In the genomic region with DNA sequence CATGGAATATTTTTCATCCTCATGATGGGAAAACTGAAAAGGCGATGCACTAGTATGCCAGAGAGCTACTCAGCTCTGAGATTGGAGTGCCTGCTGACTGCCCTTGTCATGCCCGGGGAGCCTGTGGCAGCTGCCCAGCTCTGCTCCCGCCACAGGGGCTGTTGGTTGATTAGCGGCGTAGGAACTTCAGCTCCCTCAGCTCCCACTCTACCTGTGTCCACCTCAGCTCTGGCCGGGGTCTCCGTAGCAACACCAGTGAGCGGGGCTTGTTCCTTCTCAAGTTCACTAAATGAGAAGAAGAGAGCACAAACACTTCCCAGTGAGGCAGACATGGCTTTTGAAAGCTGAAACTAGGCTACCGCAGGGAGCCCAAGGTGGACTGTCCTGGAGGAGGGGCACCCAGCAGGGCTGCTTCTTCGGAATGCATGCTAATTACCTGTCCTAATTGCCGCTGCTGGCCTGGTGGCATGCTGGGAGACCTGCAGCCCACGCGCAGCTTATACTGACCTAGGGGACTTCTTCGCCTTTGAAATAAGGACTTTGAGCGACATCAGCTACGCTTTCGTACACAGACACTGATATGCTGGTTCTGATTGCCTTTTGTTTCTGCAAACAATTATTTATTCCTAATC, we compare ENCODE assay signal across 8 mouse cellular contexts.
DNase-seq lines count a peak whose midpoint lies in the region; ATAC-seq and TF ChIP-seq lines count a peak whose summit lies in the region.

No protein-coding gene starts in this region.

- no peak overlapping the region for H3K27ac ChIP-seq in lung, embryonic 16.5 days (ENCODE audit: low read length)
- no peak overlapping the region for H3K27ac ChIP-seq in embryonic facial prominence, embryonic 13.5 days
- no peak overlapping the region for H3K27ac ChIP-seq in hindbrain, postnatal 0 days

- intact Hi-C loops in left cerebral cortex, postnatal 36 days (cut with DNase I) = no loop called here

- 35% methylated on average over 17 of the region's 17 CpGs for WGBS in lung, embryonic 16.5 days
- 57% methylated on average over 17 of the region's 17 CpGs for WGBS in lung, adult 2 months
- WGBS in embryonic facial prominence, embryonic 13.5 days = 14% methylated on average over 17 of the region's 17 CpGs
- WGBS in hindbrain, postnatal 0 days = 28% methylated on average over 17 of the region's 17 CpGs

- no peaks in the 10 kb centered on the region for H3K9me3 ChIP-seq in lung, embryonic 16.5 days (ENCODE audit: control insufficient read depth, low read length)
- no peaks in the 10 kb centered on the region for H3K9me3 ChIP-seq in embryonic facial prominence, embryonic 13.5 days
- H3K9me3 ChIP-seq in hindbrain, postnatal 0 days (ENCODE audit: low read length) = no peaks in the 10 kb centered on the region

- ATAC-seq in lung, embryonic 16.5 days (ENCODE audit: low read depth) = no peak
- no peak for ATAC-seq in embryonic facial prominence, embryonic 13.5 days (ENCODE audit: insufficient number of reproducible peaks, insufficient read depth, low FRiP score, low TSS enrichment, low read depth)
- ATAC-seq in hindbrain, postnatal 0 days = peak; percentile 29; the same call in 1 of the 2 replicates

- H3K4me2 ChIP-seq in lung, embryonic 16.5 days (ENCODE audit: low read depth, low read length) = peak overlapping the region; percentile 42
- H3K4me2 ChIP-seq in embryonic facial prominence, embryonic 13.5 days = peak overlapping the region; percentile 39
- peak overlapping the region; percentile 27 for H3K4me2 ChIP-seq in hindbrain, postnatal 0 days (ENCODE audit: low read depth, low read length)

- no peaks in the 10 kb centered on the region for H3K4me1 ChIP-seq in lung, embryonic 16.5 days (replicated peaks; ENCODE audit: control insufficient read depth, insufficient read depth, low read length)
- H3K4me1 ChIP-seq in lung, adult 2 months (ENCODE audit: control insufficient read depth, insufficient read depth, low read length) = peaks cover 3% of the 10 kb centered on the region
- peaks cover 16% of the 10 kb centered on the region; the same call in 1 of the 2 replicates for H3K4me1 ChIP-seq in embryonic facial prominence, embryonic 13.5 days
- H3K4me1 ChIP-seq in hindbrain, postnatal 0 days (ENCODE audit: insufficient read depth, low read length) = peaks cover 7% of the 10 kb centered on the region; the same call in 1 of the 2 replicates

- 0 out of 2 replicates have a peak overlapping the region, but pooled peaks have one; percentile 10 for H3K4me3 ChIP-seq in lung, embryonic 16.5 days (ENCODE audit: low read length)
- H3K4me3 ChIP-seq in lung, adult 2 months (replicated peaks; ENCODE audit: extremely low read depth, low read depth, low read length) = no peak overlapping the region
- 0 out of 2 replicates have a peak overlapping the region, but pooled peaks have one; percentile 4 for H3K4me3 ChIP-seq in embryonic facial prominence, embryonic 13.5 days
- no peak overlapping the region for H3K4me3 ChIP-seq in hindbrain, postnatal 0 days (ENCODE audit: low read length)

- no peaks in the 10 kb centered on the region for H3K27me3 ChIP-seq in lung, embryonic 16.5 days (ENCODE audit: control insufficient read depth, insufficient read depth, low read depth, low read length)
- peaks cover 10% of the 10 kb centered on the region for H3K27me3 ChIP-seq in embryonic facial prominence, embryonic 13.5 days
- H3K27me3 ChIP-seq in hindbrain, postnatal 0 days (ENCODE audit: insufficient read depth, low read length) = no peaks in the 10 kb centered on the region

- TF ChIP-seq CTCF in lung, adult 2 months (IDR thresholded peaks at IDR 0.05; ENCODE audit: insufficient read depth, low read length) = no peak
- TF ChIP-seq CTCF in hindbrain, postnatal 0 days (IDR thresholded peaks at IDR 0.05; ENCODE audit: low read depth) = no peak

- H3K36me3 ChIP-seq in lung, embryonic 16.5 days (ENCODE audit: control insufficient read depth, insufficient read depth, low read length) = no peaks in the 10 kb centered on the region
- H3K36me3 ChIP-seq in embryonic facial prominence, embryonic 13.5 days = no peaks in the 10 kb centered on the region
- H3K36me3 ChIP-seq in hindbrain, postnatal 0 days (ENCODE audit: insufficient read depth, low read length) = peaks cover 18% of the 10 kb centered on the region

- H3K9ac ChIP-seq in lung, embryonic 16.5 days (ENCODE audit: low read length) = no peak overlapping the region
- no peak overlapping the region for H3K9ac ChIP-seq in embryonic facial prominence, embryonic 13.5 days
- no peak overlapping the region for H3K9ac ChIP-seq in hindbrain, postnatal 0 days (replicated peaks; ENCODE audit: low read length)

- no peak for TF ChIP-seq POLR2A in lung, adult 2 months (IDR thresholded peaks at IDR 0.05; ENCODE audit: borderline replicate concordance, extremely low read depth, low read depth, low read length)

- DNase-seq in lung, adult 2 months = no peak
- DNase-seq in hindbrain, postnatal 0 days (ENCODE audit: low spot score) = no peak
- peak; percentile 27 for DNase-seq in neural tube, embryonic 10.5 days (ENCODE audit: extremely low spot score, low spot score)
- DNase-seq in left cerebral cortex, postnatal 36 days (ENCODE audit: low spot score in 2 of 2) = no peak
- no peak for DNase-seq in lung, adult 18-20 months
- DNase-seq in frontal cortex, adult 2 months (ENCODE audit: extremely low spot score in 1 of 2, low spot score in 1 of 2) = no peak

Comparison
In these comparisons a context has a peak if more than half of its experiments do, and no peak if none do; other contexts are left out.
1. H3K4me3 ChIP-seq: peak in lung, embryonic 16.5 days (single experiment) and embryonic facial prominence, embryonic 13.5 days (single experiment); none in lung, adult 2 months (single experiment) and hindbrain, postnatal 0 days (single experiment).
2. Peak in every context shown above with its lines, with median percentiles within 50 percentile points of each other: H3K4me2 ChIP-seq.